Mouse (Mus musculus): ENCODE data around the gene Aspdh.

DNA sequence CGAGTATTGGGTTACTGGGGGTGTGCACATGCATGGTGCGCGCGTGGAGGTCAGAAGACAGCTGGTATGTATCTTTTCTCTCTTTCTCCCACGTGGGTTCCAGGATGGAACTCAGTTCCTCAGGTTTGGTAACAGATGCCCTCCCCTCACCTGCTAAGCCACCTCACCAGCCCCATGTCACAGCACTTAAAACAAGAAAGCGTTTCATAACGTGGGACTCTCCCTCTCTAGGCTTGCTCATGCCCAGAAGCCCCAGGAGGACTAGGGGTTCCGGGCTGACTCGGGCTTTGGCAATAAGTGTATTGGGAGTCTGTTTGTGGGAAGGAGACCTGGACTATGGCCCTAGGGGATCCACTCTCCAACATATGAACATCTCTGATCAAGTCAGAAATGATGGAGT is 31.1 kb upstream of the Aspdh start:
- TF ChIP-seq POLR2A (IDR thresholded peaks at IDR 0.05; ENCODE audit: borderline replicate concordance, low read depth, low read length), result no peak
- TF ChIP-seq CTCF (IDR thresholded peaks at IDR 0.05; ENCODE audit: low read depth, low read length), result no peak
